Mouse (Mus musculus) testis, adult 2 months (tissue): Measurements from ENCODE around the gene Tsen54.

Experiments used
- CTCF ChIP-seq: fragments of 200-500 bp; IDR thresholded peaks from 2 replicates; pipeline ENCODE4 v1.5.1; 2012; ENCODE audit warnings: low read depth, mild to moderate bottlenecking, inconsistent platforms, low read length, moderate library complexity; ENCODE audit not compliant: control insufficient read depth, insufficient read depth, insufficient replicate concordance
- POLR2A ChIP-seq: fragments of 200-500 bp; IDR thresholded peaks from 2 replicates; pipeline ENCODE4 v1.6.1; 2012; ENCODE audit warnings: low read depth, mild to moderate bottlenecking, inconsistent platforms, low read length, moderate library complexity; ENCODE audit not compliant: control insufficient read depth

DNA sequence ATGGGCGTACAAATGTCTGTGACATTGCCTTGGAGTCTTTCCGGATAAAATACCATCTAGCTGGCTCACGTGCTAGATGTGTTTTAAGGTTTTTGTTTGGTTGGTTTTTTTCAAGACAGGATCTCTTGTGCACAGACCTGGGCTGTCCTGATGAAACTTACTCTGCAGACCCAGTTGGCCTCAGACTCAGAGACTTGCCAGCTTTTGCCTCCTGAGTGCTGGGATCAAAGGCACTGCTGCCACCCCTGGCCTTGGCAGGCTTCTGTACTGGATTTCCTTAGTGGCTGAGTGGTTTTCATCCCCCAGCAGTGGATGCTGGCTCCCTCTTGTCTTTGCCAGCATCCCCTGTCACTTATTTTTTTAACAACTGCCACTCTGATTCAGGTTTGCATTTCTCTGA, 45.6 kb upstream of the Tsen54 start:
- TF ChIP-seq POLR2A (no peak), CTCF (no peak)
